Mouse (Mus musculus) inflammation-experienced regulatory T-cells, adult 6 months (primary cell): ENCODE measurements around the gene Syngr1. TPM values are rescaled to one million over a fixed set of nuclear protein-coding genes. Genes with fewer than 3 reads are reported as not detected.
A peak's percentile ranks its signal among the peaks of the same experiment; 100 is the strongest.

Experiments used
- ATAC-seq: one replicate; pipeline ENCODE4 v1.8.0; 2017
- polyA plus RNA-seq, 3 experiments: library from polyadenylated mRNA; unstranded; fragments of 100-300 nt; shearing (Covaris generic); gene quantifications; one replicate each; pipeline ENCODE4 v1.2.1; 2017

Gene Syngr1
- polyA plus RNA-seq: 1 to 10 TPM in 1 of 3 experiments, under 1 TPM in 1, not detected in 1; 0.77 to 1.7 TPM

DNA sequence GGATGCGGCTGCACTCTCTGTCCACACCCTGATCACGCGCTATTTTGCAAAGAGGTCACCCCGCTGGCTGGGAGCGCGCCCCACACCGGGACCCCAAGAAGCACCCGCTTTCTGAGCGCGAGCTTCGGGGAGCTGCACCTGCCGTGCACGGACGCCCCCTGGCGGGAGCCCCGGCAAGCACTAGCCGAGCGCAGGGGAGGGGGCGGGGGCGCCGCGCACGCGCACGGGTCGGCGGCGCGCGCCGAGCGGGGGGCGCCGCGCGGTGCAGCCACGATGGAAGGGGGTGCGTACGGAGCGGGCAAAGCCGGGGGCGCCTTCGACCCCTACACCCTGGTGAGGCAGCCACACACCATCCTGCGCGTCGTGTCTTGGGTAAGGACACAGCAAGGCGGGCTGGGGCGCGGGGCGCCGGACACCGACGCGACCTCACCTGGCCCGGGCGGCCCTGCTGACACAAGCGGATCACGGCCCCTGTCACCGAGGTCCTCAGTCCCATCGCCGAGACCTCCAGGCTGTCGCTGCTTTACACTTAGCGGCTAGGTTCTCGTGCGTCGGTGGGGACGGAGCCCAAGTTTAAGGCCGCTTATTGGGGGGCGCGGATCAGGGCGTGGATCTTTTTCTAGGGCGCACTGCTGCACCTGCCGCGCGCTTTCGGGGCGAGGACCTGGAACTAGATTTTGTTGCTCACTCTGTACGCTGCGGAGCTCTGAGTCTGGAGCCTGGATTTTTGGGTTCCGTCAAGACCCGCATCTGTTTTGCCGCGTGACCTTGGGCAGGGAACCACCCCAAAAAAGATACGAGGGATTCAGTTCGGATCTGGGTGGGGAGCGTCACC lies at the start of gene Syngr1, which contains the start of gene Rpl3:
Gene Syngr1 (plus strand): TSS at position 214 of the 835 bp plus-strand sequence.
Gene Rpl3 (minus strand): TSS at position 748 of the 835 bp plus-strand sequence.
- ATAC-seq: peak; percentile 67

DNA sequence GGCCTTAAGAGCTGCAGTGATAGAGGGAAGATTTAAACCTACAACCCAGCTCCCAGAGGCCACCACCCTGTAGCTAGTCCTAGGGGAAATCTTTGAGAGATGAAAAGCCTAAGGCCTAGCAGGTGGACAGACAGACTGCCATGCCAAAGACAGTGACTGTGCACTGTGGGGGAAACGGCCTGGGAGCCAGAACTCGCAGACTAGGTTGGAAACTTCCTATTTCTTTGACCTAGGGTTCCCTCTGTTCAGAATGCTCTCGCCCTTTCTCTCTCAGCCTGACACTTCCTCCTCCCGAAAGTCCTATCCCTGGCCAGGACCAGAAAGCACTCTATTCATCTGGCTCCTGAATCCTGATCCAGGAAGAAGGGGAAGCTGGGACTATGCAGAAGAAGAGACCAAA lies 49.0 kb upstream of the Syngr1 start:
- ATAC-seq: no peak

DNA sequence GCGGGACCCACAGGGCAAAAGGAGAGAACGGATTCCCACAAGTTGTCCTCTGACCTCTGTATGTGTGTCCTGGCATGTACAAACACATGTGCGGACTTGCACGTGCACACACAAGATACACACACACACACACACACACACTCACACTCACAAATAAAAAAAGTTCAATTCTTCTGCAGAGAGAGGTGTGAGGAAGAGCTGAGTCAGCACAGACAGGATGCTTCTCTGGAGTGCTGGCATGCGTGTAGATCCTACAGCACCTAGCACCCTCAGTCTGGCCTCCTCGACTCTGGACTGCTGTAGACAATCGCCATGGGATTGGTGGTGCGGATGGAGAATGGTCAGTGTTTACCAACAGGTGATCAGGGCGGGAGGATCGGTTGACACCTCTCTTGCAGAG lies 46.9 kb upstream of the Syngr1 start:
- no peak for ATAC-seq

DNA sequence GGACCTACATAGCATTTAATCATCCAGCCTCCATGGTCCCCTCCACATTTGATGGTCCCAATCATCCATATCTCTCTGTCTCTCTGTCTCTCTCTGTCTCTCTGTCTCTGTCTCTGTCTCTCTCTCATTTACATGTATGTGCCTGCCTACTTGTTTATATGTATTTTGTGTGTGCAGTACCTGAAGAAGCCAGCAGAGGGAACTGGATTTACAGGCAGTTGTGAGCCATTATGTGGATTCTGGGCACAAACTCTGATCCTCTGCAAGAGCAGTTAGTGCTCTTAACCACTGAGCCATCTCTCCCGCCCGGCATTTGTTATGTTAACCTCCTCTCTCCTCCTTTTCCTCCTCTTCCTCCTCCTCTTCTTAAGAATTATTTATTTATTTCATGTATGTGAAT lies 45.4 kb upstream of the Syngr1 start:
- no peak for ATAC-seq

DNA sequence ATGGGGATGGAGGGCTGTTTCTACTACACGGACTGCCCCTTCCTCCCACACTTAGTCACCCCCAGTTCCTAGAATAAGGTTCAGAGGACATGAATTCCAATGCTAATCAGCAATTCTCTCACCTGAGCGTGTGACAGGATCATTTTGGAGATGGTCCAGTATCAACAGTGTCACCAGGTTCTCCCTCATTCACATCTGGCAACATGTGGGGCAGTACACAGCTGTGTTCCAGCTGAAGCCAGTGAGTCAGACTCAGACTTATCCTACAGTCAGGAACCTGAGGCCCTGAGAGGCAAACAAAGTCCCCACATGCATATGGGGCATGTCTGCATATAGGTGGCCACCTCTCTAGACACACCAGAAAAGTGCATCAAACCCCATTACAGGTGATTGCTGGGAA lies 43.9 kb upstream of the Syngr1 start:
- no peak for ATAC-seq

DNA sequence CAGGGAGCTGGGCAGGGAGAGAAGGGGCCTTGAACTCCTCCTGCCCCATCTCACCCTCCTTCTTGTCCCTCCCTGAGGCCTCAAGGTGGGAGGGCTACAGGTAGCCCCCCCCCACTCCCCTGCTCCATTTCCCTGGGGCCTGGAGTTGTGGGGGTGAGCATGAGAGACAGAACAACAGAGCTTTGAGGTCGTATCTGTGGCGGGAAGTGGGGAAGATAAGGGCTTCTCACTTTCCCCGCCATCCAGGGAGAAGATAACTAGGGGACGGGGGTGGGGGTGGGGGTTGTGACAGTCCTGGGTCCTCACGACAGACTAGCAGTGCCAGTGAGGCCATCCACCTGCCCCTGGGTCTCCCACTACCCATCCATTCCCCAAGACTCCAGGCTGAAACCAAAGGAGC lies 43.2 kb upstream of the Syngr1 start:
- ATAC-seq: no peak

DNA sequence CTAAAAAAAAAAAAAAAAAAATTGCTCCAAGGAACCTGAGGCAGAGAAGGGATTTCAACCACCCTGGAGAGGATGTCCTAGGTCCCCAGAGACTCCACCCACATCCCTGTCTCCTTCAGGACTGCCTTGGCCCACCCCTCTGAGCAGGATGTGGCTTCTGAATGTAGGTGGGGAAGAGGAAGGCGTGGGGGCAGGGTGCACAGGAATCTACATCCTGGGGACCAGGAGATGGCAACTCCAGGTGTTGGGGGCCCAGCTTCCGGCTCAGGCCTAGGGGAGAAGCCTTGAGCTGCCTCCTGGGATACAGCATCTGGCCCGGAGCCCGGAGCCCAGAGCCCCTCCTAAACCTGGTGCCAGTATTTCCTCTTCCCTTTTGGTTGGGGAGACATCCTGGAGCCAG lies 41.0 kb upstream of the Syngr1 start:
- ATAC-seq: peak; percentile 80

DNA sequence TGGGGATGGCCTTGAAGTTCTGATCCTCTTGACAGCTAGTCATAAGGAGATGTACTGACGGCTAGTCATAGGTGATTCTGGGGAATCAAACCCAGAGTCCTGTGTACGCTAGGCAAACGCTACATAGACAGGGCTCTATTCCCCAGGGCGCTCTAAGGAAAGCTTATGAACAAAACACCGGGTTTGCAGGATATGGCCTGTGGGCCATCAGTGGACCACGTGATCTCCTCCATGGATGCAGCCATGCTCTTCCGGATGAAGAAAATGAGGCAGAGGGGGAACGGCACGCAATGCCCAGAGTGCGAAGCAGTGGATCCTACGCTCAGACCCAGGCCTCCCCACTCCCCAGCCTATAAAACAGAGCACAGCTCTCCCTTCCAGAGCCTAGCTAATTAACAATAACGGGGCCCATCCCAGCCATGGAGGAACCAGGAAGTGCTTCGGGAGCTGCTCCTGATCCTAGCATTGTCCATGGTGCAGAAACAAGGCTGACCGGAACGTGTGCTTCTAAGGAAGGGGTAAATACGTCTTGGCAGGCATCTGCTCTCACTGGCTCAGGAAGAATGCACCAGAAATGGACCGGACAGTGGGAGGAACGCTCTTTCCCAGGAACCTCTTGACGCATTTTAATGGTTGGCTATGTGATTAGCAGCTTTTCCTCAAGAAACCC lies 39.9 kb upstream of the Syngr1 start:
- ATAC-seq: no peak

DNA sequence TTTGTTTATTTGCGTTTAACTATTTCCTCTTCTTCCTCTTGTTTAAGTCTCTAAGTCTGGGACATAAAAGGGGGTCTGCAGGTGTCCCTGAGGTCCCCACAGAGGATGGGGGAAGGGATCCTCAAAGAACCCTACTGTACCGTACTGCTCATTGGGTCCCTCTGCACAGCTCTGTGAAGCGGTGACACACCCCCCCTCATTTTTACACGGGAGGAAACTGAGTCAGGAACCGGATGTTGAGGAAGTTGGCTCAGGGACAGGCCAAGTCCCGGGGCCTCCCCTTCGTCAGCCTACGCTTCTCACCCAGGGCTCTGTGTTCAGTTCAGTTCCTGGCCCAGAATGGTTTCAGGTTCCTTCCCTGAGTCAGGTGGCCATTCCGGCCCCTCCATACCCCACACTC lies 39.4 kb upstream of the Syngr1 start:
- ATAC-seq: peak; percentile 63

DNA sequence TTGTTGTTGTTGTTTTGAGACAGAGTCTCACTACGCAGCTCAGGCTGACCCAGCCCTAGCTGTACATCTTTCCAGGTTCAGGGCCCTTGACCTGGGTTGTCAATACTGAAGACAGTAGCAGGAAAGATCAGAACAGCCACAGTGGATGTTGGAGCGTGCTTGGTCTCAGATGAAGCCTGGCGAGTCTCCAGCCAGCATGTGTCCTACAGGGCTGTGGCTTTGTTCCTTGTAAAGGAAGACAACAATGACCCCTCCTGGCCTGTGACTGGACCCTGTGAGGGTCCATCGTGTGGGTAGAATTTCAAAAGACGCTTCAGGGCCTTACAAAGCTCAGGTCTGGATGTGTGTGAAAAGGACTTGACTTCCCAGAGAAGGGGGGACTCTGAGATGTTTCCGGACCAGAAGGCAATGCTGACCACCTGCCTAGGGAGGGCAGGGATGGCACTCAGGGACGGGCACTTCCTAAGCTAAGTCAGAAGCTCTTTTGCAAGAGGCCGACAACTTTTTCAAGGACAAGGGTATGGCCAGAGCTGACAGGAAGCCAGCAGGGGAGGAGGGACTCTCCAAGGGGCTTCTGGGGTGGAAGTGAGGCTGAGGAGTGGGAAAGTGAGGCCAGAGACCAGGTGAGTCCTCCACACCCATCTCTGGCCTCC lies 37.6 kb upstream of the Syngr1 start:
- no peak for ATAC-seq

DNA sequence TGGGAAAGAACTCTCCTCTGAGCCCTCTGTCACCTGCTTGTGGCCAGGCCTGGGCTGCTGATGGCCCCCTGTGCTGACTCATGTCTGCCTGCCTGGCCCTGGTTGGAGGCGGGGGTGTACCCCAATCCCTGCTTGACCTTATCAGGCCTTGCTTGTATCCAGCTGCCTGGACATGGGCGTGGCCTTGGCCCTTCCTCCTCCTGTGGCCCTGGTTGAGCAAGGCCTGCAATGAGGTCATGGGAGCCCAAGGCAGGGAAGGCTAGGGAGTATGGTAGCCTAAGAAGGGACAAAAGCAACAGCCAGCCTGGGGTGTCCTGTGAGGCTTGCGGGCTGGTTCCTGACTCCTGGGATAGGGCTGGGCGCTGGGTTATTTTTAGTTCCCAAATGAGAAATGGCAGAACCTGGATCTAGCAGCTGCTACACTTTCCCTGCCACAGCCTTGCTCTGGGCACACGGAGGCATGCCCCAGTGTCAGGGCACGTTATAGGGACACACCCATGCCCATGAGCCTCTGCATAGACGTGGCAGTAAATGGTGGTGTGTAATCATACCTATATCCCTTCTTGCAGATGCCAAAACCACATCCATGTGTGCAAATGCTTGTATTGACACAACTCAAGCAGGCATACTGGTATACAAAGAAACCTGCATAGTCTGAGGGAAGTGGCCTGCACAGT lies 37.0 kb upstream of the Syngr1 start:
- ATAC-seq: no peak

DNA sequence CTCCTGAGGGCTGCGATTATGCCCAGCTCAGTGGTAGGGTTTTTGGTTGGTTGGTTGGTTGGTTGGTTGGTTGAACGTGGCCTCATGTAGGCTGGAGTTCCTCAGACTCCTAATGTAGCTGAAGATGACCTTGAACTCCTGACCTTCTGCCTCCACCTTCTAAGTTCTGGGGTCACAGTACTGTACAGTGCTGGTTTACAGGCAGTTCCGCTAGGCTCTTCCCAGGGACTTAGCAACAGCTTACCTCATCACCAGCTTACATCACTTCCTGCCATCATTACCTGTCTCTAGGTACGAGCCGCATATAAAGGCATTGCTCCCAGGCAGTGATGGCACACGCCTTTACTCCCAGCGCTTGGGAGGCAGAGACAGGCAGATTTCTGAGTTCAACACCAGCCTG lies 33.0 kb upstream of the Syngr1 start:
- ATAC-seq: no peak

DNA sequence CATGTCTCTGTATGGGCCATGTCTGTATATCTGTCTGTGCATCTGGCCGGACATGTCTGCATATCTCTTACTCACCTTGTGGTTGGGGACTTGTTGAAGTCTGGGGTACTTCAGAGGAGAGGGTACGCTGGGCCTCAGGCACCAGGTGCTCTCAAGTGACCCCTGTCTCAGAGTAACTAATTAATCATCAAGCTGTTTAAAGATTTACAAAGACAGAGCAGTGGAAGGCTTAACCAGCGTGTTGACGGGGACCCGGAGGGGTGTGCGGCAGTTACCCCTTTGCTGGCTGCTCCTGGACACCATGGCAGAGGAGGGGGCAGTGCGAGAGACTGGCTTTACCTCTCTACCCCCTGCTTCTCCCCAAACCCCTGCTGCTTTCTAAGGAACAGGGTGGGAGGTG lies 31.5 kb upstream of the Syngr1 start:
- no peak for ATAC-seq

DNA sequence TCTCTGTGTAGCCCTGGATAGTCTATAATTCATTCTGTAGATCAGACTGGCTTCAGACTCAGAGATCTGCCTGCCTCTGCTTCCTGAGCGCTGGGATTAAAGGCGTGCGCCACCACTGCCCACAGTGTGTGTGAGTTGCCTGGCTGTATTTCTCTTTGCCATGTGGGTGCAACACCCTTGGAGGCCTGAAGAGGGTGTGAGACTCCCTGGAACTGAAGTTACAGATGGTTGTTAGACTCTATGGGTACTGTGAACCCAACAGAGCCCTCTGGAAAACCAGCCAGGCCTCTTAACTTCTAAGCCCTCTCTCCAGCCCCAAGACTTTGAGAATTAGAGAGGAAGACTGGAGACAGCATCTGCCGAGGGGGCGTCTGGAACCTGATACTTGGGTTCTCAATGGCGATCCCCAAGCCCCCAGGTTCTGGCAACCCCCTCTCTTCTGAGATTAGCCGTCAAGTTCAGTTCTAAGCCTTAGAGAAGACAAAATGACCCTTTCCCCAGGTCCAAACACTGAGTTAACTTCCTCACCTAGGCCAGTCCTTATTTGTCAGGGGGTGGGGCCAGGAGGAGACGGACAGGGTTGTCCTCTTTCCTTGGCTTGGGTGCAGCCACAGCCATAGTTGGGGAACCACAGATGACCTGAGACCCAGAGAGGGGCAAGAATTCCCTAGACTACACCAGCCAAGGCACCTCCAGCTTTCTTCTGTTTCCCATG lies 30.6 kb upstream of the Syngr1 start:
- no peak for ATAC-seq

DNA sequence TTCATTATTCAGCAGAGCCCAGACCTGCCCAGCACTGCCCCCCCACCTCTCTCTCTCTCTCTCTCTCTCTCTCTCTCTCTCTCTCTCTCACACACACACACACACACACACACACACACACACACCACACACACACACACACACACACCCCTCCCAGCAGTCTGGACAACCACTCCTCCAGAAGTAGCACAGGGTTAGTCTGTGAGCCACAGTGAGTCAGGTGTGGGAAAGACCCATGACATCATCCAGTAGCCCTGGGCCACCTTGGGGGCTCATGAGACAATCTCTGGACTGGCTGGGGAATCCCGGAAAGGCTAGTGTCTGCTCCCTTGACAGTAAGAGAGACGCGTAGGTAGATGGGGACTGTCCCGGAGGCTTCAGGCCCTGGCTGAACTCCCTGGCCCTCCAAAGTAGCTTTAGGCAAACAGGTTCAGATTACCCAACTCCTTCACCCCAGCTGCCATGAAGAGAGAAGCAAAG lies 30.0 kb upstream of the Syngr1 start:
- peak; percentile 82 for ATAC-seq

DNA sequence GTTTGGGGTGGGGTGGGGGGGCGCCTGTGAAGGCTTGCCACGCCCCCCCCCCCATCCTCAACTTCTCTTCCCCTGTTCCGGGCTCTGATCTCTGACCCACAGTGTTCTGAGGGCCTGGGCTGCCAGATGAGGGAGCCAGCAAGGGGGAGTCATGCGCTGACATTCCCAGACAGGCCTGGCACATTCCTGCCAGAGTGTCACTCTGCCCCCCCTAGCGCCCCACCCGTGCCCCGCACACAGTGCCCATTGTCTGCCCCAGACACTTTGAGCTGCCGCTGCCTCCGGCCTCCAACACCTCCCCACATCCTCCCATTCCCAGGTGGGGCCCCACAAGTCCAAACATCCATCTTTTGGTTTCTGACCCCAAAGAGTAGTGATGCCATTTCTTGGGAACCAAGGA lies 28.8 kb upstream of the Syngr1 start:
- ATAC-seq: no peak

DNA sequence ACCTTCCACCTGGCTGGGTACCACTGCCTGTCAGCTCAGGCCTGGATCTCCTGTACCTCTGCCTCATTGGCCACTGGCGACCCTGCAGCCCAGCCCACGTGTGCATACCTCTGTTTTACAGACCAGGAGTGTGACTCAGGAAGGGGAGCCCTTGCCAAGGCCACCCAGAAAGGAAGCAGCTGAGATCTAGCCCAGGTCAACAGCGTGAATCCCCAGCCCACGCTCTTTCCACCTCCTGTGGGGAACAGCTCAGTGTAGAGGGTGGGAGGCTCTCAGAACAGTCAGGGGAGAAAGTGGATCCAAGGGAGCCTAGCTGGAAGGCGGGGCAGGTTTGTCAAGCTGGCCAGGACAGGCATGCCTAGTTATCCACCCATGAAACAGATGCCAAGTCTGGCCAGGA lies 28.3 kb upstream of the Syngr1 start:
- ATAC-seq: no peak

DNA sequence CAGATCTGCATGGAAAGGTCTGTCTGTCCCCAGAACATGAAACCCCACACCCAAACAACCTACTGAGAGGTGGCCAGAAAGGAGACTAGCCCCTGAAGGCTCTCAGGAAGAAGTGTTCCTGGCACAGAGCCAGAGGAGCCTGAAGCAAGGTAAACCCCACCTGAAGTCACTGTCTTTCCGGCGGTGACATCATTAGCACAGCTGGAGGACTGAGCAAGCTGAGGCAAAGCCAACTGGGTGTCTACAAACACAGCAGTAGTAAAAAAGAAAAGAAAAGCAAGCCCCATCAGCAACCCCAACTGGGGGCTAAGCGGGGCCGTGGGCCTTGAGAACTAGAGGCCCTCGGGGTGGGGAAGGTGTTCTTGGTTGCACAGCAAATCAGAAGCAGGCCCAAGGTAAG lies 26.2 kb upstream of the Syngr1 start:
- no peak for ATAC-seq

DNA sequence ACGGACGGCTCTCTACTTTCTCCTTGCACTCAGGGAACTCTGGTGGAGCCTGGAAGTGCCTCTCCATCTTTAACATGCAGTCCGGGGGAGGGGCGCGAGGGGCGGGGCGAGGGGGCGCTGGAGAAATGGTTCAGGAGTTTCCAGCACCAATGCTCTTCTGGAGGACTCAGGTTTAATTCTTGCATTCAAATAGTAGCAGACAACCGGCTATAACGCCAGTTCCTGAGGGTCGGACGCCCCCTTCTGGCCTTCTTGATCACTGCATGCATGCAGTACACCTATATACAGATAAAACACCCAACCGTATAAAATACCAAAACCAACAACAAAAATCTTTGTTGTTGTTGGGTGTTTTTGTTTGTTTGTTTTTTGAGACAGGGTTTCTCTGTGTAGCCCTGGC lies 25.7 kb upstream of the Syngr1 start:
- ATAC-seq: no peak

DNA sequence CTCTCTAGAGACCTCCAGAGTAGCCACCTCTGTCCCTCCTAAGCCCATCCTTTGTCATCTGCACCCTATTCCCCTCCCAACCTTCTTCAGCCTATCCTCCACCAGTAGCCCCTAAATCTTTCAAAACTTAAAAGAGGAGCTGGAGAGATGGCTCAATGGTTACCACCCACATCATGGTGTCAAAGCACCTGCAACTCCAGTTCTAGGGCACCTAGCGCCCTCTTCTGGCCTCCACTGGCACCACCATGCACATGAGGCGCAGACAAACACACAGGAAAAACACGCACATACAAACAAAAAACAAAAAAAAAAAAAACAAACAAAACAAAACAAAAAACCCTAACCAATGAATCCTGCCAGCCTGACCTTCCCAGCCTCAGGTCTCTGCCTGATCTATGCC lies 24.6 kb upstream of the Syngr1 start:
- no peak for ATAC-seq

DNA sequence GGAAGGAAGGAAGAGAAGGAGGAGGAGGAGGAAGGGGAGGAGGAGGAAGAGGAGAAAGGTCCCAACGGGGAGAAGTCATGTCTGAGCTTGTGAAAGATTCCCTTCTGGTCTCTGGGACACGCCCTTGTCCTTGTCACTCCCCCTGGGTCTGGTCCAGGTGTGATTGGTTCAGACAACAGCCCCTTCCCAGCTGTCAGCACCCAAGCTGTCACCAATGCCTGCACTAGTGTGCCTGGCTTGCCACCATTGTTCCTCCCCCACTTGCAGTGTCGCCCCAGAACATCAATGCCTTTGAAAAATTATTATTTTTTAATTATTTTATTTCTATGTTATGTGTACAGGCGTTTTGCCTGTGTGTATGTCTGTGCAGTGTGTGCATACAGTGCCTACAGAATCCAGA lies 22.0 kb upstream of the Syngr1 start:
- no peak for ATAC-seq

DNA sequence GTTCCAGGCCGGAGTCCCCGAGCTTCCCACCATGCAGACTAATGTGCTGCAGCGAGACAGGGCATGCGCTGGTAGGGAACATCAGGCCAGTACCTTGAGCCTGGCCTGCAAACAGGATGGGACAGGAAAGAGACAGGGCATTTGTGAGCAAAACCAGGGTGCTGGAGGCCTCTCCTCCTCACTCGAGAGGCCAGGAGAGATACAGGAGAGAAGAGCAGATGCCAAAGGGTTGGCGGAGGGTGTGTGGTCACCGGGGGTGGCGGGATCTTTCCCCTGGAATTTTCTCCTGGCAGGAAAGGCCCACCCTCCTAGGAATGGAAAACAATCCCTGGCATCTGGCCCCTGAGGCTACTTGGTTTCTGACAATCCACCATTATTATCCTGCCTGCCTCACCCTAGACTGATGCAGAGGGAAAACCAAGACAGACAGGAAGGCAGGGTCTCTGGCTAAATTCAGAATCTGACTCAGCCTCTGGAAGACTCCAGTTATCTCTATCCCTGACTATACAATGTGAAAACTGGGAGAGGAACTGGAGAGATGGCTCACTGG lies 21.0 kb upstream of the Syngr1 start:
- ATAC-seq: no peak
